Mouse (Mus musculus) hindlimb bud, embryonic 11.5 days (tissue): ENCODE data around the gene Slx.
"Not testable (repeated sequence)": the region's sequence is repeated elsewhere in the genome, so short reads cannot be mapped to it uniquely, and the experiment has no call there.

Experiments
- DNase-seq: peaks from one replicate; pipeline ENCODE4 v3.0.0-alpha.2; 2012; ENCODE audit warnings: low read depth, low spot score; ENCODE audit errors: extremely low spot score

Slx gene

GRCm38 (mm10) chrX:26545465-26545864 lies at the start of gene Slx:
Slx (minus strand) TSS chrX:26545565.
- DNase-seq, result not testable (repeated sequence)
